Mouse (Mus musculus) regulatory T cell (primary cell): ENCODE results near the gene Luc7l2.
"Not testable (repeated sequence)": the region's sequence is repeated elsewhere in the genome, so short reads cannot be mapped to it uniquely, and the experiment has no call there.

Source experiments
- in situ Hi-C: fragments of 300-600 bp; cut with MboI, MseI; formaldehyde crosslinking; loops from one replicate; pipeline ENCODE4 v1.15.1; 2025; ENCODE audit warnings: high pct_unique_total_duplicates

Gene Luc7l2

GRCm38 (mm10) chr6:38551062-38551988, at the start of gene Luc7l2:
TSS of gene Luc7l2 (plus strand) at chr6:38551334.
- in situ Hi-C loops: no loop called here

- in situ Hi-C loops: no loop called here
Observed at GRCm38 (mm10) chr6:38512096-38512495, 39.0 kb upstream of the Luc7l2 start.

DNA sequence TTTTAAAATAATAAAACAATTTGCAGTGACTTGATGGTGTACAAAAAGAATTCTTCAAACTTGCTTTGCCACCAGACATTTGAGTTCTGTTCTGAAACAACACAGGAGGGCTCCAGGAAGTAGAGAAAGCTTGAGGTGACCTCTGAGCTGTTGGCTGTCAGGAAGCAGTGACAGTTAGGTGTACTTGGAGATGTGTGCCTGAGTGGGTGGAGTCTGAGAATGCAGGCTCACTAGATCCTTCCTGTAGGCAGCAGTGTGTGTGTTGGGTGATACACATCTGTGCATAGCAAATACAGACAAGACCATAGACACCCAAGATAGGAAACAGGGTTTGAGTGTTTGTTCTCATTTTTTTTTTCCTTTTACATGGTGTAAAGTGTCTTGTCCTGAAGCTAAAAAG, 38.3 kb upstream of the Luc7l2 start:
- in situ Hi-C loops: no loop called here

DNA sequence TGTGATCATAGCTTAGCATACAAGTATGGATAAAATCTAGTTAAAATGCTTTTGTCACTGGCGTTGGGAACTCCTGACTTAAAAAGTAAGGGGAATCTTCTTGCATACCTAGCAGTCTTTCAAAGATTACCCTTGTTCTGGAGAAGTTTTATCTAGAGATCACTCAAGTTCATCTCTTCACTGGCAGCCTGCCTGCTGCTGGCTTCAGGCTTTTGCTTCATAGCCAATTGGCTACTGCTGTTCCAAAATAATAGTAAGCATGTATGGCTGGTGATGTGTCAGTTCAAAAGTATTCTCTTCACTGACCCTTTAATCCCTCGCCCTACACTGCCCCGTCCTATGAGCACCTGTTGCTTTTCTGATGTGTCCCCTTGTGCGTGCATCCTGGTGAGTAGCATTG, 35.9 kb upstream of the Luc7l2 start:
- in situ Hi-C loops: no loop called here

DNA sequence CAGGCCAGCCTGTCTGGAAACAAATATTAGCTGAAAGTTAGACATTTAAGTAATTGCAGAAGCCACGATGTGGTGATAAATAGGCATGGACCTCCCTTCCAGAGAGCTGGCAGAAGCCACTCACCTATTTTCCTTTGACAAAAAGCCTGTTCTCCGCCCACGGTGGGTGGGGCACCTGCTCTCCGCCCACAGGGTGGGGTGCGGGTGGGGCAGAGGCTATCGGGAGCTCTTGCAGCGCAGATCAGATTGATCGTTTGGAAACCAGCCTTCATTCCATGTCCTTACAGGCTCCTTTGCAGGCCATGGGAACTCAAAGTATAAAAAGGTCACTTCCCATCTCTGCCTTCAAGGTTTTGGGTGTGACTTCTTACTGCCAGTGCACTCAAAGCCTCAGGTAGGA, 27.3 kb upstream of the Luc7l2 start:
- in situ Hi-C loops: no loop called here

- in situ Hi-C loops: loop anchor here (10.0 kb wide), 1 partner anchor 667 kb away; no protein-coding TSS in a partner anchor
Observed at GRCm38 (mm10) chr6:38531211-38531820, 19.8 kb upstream of the Luc7l2 start.

DNA sequence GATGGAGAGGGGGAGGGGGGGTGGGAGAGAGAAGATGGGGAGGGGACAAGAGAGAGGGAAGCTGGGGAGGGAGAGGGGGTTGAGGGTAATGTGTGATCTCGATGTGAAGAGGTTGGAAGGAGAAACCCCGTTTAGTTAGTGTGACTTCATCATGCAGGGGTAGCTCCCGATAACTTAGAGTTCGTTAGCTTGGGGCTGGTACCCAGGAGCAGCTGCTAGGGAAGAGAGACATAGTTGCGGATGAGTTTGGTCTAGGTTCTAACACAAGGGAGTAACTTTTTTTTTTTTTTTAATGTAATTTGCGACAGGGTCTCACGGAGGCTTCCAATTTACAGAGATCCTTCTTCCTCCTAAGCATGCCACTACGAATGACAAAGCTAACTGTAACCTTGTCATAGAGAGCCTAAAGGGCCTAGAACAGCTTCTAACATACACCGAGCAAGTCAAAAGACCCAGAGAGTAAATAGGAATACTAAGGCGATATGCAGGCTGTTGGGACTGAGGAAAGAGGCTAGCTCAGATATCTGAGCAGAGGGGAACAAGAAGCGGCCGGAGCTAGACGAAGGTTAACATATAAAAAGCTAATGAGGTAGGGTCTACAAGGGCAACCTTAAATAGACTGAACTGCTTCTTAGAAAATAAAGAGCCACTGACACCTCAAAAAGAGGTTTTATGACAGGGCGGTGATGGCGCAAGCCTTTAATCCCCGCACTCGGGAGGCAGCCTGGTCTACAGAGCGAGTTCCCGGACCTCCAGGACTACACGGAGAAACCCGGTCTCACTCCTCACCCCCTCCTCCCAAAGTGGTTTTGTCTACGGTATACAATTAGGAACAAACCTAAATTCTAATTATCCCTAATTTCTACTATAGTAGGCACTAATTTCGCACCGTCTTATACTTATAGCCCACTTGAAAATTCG, 18.4 kb upstream of the Luc7l2 start:
- in situ Hi-C loops: loop anchor here (10.0 kb wide), 1 partner anchor 668 kb away; no protein-coding TSS in a partner anchor

GRCm38 (mm10) chr6:38533428-38534405, 17.4 kb upstream of the Luc7l2 start, which contains the start of gene Fmc1:
TSS of gene Fmc1 (plus strand) at chr6:38533502.
- in situ Hi-C loops: loop anchor here (10.0 kb wide), 1 partner anchor 669 kb away; no protein-coding TSS in a partner anchor

DNA sequence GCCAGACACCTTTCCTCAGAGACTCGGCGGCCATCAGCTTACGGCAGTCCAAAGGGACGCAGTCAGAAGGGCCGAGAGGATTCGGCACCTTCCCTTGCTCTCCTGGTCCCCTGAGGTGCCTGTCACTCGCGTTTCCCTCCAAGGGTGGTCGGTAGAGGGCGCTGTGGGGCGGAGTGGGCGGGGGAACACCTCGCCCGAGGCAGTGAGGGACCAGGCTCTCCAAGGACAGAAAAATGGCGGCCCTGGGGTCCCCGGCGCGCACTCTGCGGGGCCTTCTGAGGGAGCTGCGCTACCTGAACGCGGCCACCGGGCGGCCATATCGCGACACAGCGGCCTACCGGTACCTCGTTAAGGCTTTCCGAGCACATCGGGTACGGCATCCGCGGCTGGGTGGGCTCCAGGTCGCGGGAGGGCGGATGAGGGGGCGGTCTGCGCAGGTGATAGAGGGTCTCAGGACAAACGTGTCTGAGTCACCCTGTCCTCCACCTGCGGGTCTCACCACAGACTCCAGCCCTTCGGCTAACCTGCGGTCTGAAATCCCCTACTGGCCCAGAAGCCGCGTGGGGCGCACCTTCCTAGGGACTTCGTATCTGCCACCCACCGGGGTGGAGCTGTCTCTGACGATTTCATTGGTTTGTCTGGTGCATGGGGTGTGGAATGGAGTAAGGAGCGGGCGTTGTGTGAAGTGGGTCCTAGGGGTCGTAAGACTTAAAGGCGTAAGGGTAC, 16.3 kb upstream of the Luc7l2 start:
- in situ Hi-C loops: loop anchor here (10.0 kb wide), 1 partner anchor 670 kb away; no protein-coding TSS in a partner anchor

- in situ Hi-C loops: loop anchor here (10.0 kb wide), 1 partner anchor 671 kb away; no protein-coding TSS in a partner anchor
Observed at GRCm38 (mm10) chr6:38535366-38535690, 15.8 kb upstream of the Luc7l2 start.

- in situ Hi-C loops: loop anchor here (10.0 kb wide), 1 partner anchor 671 kb away; no protein-coding TSS in a partner anchor
Observed at GRCm38 (mm10) chr6:38535788-38536187, 15.3 kb upstream of the Luc7l2 start.

DNA sequence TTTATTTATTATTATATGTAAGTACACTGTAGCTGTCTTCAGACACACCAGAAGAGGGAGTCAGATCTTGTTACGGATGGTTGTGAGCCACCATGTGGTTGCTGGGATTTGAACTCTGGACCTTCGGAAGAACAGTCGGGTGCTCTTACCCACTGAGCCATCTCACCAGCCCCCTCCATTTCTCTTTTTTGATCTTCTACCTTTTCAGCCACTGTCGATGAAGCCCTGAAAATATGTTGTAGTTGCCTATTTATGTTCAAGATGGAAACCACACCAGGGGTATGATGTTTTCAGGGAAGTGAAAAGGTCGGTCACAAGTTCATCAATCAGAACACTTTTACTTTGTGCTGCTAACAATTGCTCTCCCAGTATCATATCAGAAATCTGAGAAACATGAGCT, 7.0 kb upstream of the Luc7l2 start:
- in situ Hi-C loops: not testable (repeated sequence)

DNA sequence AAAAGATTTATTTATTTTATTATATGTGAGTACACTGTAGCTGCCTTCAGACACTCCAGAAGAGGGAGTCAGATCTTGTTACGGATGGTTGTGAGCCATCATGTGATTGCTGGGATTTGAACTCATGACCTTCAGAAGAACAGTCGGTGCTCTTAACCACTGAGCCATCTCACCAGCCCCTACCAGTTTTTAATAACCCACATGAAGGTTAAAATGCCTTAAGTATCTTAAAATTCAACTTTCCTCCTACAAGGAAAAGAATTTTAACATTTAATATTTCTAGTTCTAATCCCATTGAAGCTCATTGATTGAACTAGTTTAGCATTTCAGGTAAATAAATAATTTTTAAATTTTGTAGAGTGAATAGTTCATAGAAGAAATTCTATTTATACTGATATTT, 4.1 kb upstream of the Luc7l2 start:
- in situ Hi-C loops: not testable (repeated sequence)

GRCm38 (mm10) chr6:38547707-38548106, 3.4 kb upstream of the Luc7l2 start:
- in situ Hi-C loops: no loop called here

DNA sequence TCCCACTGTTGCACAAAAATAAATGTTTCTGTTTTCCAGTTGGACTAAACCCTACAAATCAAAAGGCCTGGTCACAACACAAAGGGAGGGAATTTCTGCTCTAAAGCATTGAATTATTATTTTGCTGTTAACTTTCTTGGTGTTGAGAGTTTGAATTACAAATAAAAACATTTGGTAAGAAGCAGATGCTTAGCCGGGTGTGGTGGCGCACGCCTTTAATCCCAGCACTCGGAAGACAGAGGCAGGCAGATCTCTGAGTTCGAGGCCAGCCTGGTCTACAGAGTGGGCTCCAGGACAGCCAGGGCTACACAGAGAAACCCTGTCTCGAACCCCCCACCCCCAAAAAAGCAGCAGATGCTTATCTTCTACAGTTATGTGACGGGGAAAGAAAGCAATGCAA, 2.5 kb upstream of the Luc7l2 start:
- in situ Hi-C loops: not testable (repeated sequence)

DNA sequence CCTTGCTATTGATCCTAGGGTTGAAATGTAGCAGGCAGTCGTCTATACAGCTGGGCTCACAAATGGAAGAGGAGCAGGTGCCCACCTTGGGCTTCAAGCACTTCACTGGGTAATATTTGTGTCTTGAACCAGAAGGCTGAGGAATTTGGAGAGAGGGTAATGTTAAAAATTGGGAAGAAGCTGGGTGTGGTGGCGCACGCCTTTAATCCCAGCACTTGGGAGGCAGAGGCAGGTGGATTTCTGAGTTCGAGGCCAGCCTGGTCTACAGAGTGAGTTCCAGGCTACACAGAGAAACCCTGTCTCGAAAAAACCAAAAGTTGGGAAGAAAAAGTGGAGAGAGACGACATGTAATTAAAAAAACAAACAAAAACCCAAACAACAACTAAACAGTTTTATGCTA, 1.3 kb upstream of the Luc7l2 start:
- in situ Hi-C loops: not testable (repeated sequence)

DNA sequence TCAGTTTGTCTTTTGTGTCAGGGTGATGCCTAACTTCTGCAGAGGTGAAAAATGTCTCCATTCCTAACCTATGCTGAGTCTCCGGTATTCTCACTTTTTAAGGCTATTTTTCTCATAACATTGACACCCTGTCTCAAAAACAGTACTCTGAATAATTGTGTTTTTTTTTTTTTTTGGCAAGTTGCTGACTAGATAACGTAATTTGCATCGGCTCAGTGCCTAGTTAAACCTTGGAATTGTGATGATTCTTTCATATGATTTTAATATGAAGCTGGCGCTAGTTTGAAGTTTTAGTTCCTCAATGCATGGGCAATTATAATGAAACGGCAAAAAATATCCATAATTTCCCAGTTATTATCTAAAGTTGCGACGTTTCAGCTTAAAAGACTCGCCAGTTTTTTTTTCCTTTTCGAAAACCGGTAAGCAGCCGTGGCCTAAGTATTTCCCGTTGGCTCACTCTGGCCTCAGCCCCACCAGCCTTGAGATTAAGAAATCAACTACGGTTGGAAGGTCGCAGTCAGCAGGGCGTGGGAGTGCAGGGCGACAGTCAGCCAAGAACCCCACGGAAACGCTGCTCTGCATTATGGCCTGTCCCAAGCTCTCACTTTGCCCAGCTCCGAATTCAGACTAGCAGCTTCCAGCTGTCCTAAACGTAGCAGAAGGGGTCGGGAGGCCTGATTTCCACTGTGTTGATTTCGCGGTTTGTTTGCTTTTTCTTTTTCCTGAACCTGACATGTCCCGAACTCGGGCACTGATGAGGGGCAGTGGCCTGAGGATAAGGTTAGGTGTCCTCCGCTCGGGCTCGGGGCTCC, 678 bp upstream of the Luc7l2 start:
- in situ Hi-C loops: no loop called here

- in situ Hi-C loops: no loop called here
Observed at GRCm38 (mm10) chr6:38551989-38552635, 978 bp downstream of the Luc7l2 start.
